Mouse (Mus musculus): Measurements from ENCODE around the gene Gnat2.

- TF ChIP-seq CTCF (IDR thresholded peaks at IDR 0.05; ENCODE audit: low read depth, low read length) (no peak), EP300 (IDR thresholded peaks at IDR 0.05; ENCODE audit: insufficient read depth, low read depth, low read length) (no peak), POLR2A (IDR thresholded peaks at IDR 0.05; ENCODE audit: insufficient read depth, low read length) (no peak)
Observed at GRCm38 (mm10) chr3:108121101-108121500, 28.5 kb downstream of the Gnat2 start.

Measured in ES-Bruce4 (cell line).